Mouse (Mus musculus) G1E (cell line): ENCODE measurements around the gene Iqcf1. TPM values are rescaled to one million over a fixed set of nuclear protein-coding genes. Genes with fewer than 3 reads are reported as not detected.
A peak's percentile ranks its signal among the peaks of the same experiment; 100 is the strongest.

Source experiments
- ATAC-seq: 2 replicates; pipeline ENCODE4 v1.8.0; 2016; ENCODE audit warnings: mild to moderate bottlenecking; ENCODE audit not compliant: insufficient number of reproducible peaks, poor library complexity, low FRiP score, severe bottlenecking; ENCODE audit errors: extremely low read depth
- DNase-seq: peaks from one replicate; pipeline ENCODE4 v3.0.0; 2012; ENCODE audit warnings: low spot score
- H3K27me3 ChIP-seq: 2 replicates; pipeline ENCODE4 v1.6.1; 2012; ENCODE audit warnings: mild to moderate bottlenecking, low read length, inconsistent platforms; ENCODE audit not compliant: insufficient read depth
- H3K36me3 ChIP-seq: replicated peaks from 2 replicates; pipeline ENCODE3; 2012; ENCODE audit warnings: mild to moderate bottlenecking, inconsistent platforms
- H3K4me1 ChIP-seq: 2 replicates; pipeline ENCODE4 v1.6.1; 2012; ENCODE audit warnings: low read depth, low read length, inconsistent platforms, mixed read lengths; ENCODE audit not compliant: insufficient read depth
- H3K4me3 ChIP-seq: 2 replicates; pipeline ENCODE4 v1.5.1; 2012; ENCODE audit warnings: low read depth, mild to moderate bottlenecking, inconsistent platforms, low read length, moderate library complexity, mixed read lengths
- H3K9me3 ChIP-seq: replicated peaks from 2 replicates; pipeline ENCODE4 v1.6.1; 2012; ENCODE audit warnings: inconsistent platforms
- CTCF ChIP-seq: IDR thresholded peaks from 2 replicates; pipeline ENCODE4 v1.5.1; 2012; ENCODE audit warnings: low read depth, low read length, inconsistent platforms, mixed read lengths
- GATA1 ChIP-seq: IDR thresholded peaks from 2 replicates; pipeline ENCODE4 v1.6.1; 2012; ENCODE audit warnings: borderline replicate concordance, low read length, inconsistent platforms, mixed read lengths
- GATA2 ChIP-seq: IDR thresholded peaks from 2 replicates; pipeline ENCODE4 v1.6.1; 2012; ENCODE audit warnings: low read depth, low read length, inconsistent platforms, borderline replicate concordance
- POLR2AphosphoS5 ChIP-seq: IDR thresholded peaks from 2 replicates; pipeline ENCODE4 v1.6.1; 2012; ENCODE audit warnings: low read depth, low read length, inconsistent platforms; ENCODE audit not compliant: insufficient replicate concordance
- TAL1 ChIP-seq: conservative IDR thresholded peaks from 2 replicates; pipeline ENCODE4 v1.6.1; 2012; ENCODE audit warnings: low read depth, low read length, inconsistent platforms, mixed read lengths
- polyA plus RNA-seq: library from polyadenylated mRNA; stranded (reverse); fragments of >175 nt; gene quantifications from 2 replicates; pipeline ENCODE4 v1.2.3, GENCODE M21; 2012
- total RNA-seq, 2 experiments: library from RNA; stranded (forward) in 1 of 2; stranded (reverse) in 1 of 2; fragments of 200-1000 nt in 1 of 2; fragments of >200 nt in 1 of 2; fragmentation: Nextera tagmentation in 1 of 2; gene quantifications; 2 replicates each; pipeline ENCODE4 v1.2.3; 2014 to 2017

Iqcf1 gene
- total and polyA plus RNA-seq, 3 experiments = not detected

DNA sequence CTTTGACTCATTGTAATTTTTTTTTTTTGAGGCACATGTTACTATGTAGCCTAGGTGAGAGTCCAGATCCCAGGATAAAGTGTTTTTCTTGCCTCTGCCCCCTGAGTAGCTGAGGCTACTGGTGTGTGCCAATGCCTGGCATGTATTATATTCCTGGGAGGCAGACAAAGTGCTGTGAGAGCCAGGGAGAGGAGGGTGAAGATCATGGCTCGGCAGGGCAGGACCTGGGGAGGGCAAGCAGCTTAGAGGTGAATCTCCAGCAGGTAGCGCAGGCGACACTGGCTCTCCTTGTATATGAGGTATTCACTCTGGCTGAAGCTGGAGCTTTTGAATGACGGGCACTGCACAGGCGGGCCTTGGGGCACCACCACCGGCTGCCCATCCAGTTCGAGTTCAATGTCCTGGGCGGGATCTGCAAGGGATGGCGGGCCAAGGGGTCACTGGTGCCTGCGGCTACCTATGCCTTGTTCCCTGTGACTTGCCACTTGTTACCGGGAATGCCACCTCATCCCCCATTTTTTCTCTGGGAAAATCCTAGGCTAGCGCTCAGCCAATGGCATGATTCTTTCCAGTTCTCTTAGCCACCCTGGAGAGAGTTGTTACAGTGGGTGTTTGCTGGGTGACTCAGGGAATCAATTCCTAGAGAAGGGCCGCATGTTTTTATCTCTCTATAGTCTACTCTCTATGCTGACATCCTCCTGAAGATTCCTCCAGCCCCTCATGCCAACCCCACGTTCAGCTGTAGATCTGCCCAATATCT lies 28.6 kb upstream of the Iqcf1 start:
- no peak for TF ChIP-seq GATA1
- no peak for TF ChIP-seq POLR2AphosphoS5
- no peak for TF ChIP-seq TAL1
- no peak for TF ChIP-seq GATA2
- no peak for TF ChIP-seq CTCF
- peaks cover 31% of the 10 kb centered on the region for H3K27me3 ChIP-seq
- peaks cover 36% of the 10 kb centered on the region for H3K4me1 ChIP-seq
- no peaks in the 10 kb centered on the region for H3K9me3 ChIP-seq
- no peak for ATAC-seq
- no peaks in the 10 kb centered on the region for H3K36me3 ChIP-seq
- H3K4me3 ChIP-seq = no peak overlapping the region
- DNase-seq = no peak

GRCm38 (mm10) chr9:106471892-106472291 lies 27.9 kb upstream of the Iqcf1 start:
- ATAC-seq (no peak), DNase-seq (no peak)
- Histone ChIP-seq H3K36me3 (no peaks in the 10 kb centered on the region), H3K4me3 (no peak overlapping the region), H3K9me3 (no peaks in the 10 kb centered on the region), H3K4me1 (peaks cover 42% of the 10 kb centered on the region), H3K27me3 (peaks cover 31% of the 10 kb centered on the region)
- TF ChIP-seq CTCF = no peak
- TF ChIP-seq POLR2AphosphoS5 = no peak
- TF ChIP-seq GATA2 = no peak
- no peak for TF ChIP-seq TAL1
- TF ChIP-seq GATA1 = no peak

DNA sequence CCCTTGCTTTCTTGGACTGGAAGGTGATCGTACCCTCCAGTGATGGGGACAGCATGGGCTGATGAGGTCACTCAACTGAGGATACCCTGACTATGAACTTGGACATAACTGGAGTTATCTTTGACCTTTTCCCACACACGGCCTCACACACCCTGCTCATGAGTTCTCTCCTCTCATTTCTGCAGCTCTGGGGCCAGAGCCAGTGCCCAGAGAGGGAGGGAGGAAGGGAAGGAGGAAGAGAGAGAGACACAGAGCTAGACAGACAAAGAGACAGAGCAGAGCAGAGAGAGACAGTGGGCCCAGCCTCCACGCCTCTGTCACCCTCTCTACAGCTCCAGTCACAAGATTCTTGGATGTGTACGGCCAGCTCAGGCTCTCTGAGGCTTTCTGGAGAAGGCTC lies 27.4 kb upstream of the Iqcf1 start:
- no peaks in the 10 kb centered on the region for H3K36me3 ChIP-seq
- no peak for DNase-seq
- peaks cover 31% of the 10 kb centered on the region for H3K27me3 ChIP-seq
- ATAC-seq = no peak
- H3K4me3 ChIP-seq = no peak overlapping the region
- H3K4me1 ChIP-seq = peaks cover 42% of the 10 kb centered on the region
- TF ChIP-seq GATA1 (no peak), CTCF (no peak), POLR2AphosphoS5 (no peak), TAL1 (no peak), GATA2 (no peak)
- H3K9me3 ChIP-seq = no peaks in the 10 kb centered on the region

DNA sequence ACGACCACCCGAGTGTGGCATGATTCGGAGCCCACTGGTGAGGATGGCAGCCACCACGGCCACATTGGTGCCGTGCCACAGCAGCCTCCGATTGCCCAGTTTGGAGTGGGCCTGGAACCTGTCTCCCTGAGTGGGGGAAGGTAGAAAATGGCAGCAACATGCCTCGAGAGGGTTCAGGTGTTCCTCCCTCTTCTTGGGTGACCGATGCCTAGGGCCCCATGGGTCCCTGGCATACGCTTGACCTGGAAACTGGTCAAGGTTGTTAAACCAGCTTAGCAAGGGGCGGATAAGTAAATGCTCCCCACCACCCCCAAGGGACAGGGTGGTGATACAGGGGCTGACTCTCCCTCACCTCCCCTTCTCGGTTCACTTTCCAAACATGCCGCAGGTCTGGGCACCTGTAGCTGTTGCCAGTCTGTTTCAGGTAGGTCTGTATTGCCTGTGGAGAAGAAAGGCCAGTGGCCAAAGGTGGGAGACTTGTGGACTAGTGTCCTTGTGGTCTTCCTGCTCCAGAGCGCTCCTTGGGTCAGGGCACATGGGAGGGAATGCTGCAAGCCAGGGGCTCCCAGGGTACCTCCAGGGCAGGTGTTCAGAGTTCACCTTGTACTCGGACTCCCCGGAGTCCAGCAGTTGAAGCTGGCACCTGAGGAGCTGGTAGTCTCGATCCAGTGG lies 26.6 kb upstream of the Iqcf1 start:
- Histone ChIP-seq H3K4me3 (no peak overlapping the region), H3K36me3 (no peaks in the 10 kb centered on the region), H3K9me3 (no peaks in the 10 kb centered on the region), H3K4me1 (peaks cover 46% of the 10 kb centered on the region), H3K27me3 (peaks cover 29% of the 10 kb centered on the region)
- DNase-seq (no peak), ATAC-seq (no peak)
- TF ChIP-seq GATA2 (no peak), TAL1 (no peak), GATA1 (no peak), POLR2AphosphoS5 (no peak), CTCF (no peak)

GRCm38 (mm10) chr9:106473753-106474105 lies 26.0 kb upstream of the Iqcf1 start:
- DNase-seq (no peak), ATAC-seq (no peak)
- no peak for TF ChIP-seq GATA2
- TF ChIP-seq CTCF = no peak
- TF ChIP-seq TAL1 = no peak
- no peak for TF ChIP-seq GATA1
- no peak for TF ChIP-seq POLR2AphosphoS5

DNA sequence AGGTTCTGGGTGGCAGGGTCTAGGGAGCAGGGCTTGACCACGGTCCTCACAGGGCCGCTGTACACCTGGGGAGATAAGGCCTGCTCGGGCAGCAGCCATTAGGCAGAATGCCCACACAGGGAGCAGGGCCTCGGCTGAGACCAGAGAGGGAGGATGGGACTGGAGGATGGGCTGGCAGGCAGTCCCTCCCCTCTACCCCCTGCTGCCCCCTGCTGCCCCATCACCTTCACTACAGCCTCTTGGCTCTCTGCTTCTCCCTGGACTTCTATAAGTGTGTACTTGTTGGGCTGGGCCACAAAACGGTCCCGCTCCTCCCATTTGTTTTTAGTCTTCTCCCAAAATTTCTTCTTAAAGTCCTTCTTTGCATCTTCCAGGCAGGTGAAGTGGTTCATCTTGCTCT lies 25.3 kb upstream of the Iqcf1 start:
- Histone ChIP-seq H3K4me1 (peaks cover 50% of the 10 kb centered on the region), H3K9me3 (no peaks in the 10 kb centered on the region), H3K4me3 (peak overlapping the region; percentile 44; the same call in 1 of the 2 replicates), H3K27me3 (peaks cover 29% of the 10 kb centered on the region), H3K36me3 (peaks cover 10% of the 10 kb centered on the region)
- DNase-seq (peak; percentile 71), ATAC-seq (no peak)
- TF ChIP-seq GATA1 = no peak
- no peak for TF ChIP-seq POLR2AphosphoS5
- peak; percentile 57 for TF ChIP-seq CTCF

More at GRCm38 (mm10) chr9:106473753-106474105, 26.0 kb upstream of the Iqcf1 start:
- no peak overlapping the region for H3K4me3 ChIP-seq
- H3K27me3 ChIP-seq = peaks cover 29% of the 10 kb centered on the region
- H3K9me3 ChIP-seq = no peaks in the 10 kb centered on the region
- H3K36me3 ChIP-seq = peaks cover 3% of the 10 kb centered on the region
- peaks cover 49% of the 10 kb centered on the region for H3K4me1 ChIP-seq
